Mouse (Mus musculus): ENCODE results near the gene Actbl2.
A peak's percentile ranks its signal among the peaks of the same experiment; 100 is the strongest.

The Actbl2 gene

GRCm38 (mm10) chr13:111254713-111255112, at the start of gene Actbl2:
Gene Actbl2 (plus strand): TSS chr13:111255013.
- DNase-seq = no peak

DNA sequence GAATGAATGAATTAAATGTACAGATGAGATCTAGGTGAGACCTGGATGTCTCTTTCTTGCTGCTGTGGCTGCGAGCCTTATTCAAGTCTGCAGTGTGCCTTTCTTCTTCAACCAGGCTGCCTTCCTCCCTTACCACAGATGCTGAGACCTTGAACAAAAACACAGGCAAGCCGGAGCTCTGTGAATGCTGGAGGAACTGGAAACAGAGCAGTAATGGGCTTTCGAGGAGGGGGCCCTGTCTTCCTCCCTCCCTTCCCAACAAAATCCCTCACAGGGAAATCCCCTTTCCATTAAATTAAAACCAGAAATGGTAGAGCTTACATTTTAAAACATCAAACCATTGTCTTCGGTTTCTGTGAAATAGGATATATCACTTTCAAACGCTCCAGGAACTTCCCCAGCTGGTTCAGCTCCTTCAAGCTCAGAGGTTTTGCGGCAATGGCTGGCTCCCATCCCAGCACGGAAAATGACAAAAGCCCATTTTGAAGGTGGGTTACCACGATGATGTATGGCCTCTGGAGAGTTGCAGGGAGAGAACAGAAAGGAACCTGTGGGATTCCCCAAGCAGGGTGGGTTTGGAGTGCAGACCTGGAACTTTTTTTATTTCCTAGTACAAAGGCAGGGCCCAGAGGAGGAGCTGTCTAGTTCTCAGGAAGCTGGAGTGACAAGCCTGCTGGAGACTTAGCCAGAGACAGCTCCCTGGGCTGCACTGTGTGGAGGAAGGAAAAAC, 44.0 kb upstream of the Actbl2 start:
- DNase-seq = peak; percentile 7

DNA sequence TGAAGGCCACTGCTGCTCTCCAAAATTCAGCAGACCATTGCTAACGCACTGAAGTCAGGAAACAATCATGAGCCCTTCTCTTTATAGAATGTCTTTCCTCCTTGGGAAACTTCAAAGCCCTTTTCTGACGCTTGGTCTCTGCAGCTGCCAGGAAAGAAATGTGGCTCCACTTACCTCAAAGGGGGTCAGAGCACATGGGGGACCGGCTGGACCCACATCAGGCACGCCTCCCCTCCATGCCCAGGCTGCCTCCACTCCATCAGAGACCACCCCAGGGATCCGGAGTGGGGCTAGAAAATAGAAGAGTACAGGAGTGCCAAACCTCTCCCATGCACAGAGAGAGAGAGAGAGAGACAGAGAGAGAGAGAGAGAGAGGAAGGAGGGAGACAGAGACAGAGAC, 26.0 kb upstream of the Actbl2 start:
- DNase-seq = no peak

- no peak for DNase-seq
These were observed 25.3 kb upstream of the Actbl2 start for GRCm38 (mm10) chr13:111229541-111229940.

- DNase-seq = no peak
These were observed 22.4 kb upstream of the Actbl2 start for GRCm38 (mm10) chr13:111232416-111232815.

DNA sequence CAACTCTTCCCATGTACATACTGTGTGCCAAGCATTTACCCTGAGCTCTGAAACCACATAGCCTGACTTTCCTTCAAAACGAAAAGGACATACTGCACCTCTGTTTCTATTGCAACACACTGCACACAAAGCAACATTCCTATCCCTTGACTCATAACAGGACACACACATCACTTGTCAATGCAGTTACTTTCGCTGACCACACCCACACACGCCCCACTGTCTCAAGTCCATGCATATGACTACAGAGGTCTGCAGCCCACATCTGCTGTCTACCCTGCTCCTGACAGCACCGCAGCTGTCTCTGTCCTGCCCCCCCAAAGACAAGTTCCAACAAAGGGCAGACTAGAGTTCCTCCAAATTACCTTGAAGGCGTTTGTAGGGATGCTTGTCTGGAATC, 21.5 kb upstream of the Actbl2 start:
- DNase-seq = no peak

- DNase-seq = no peak
These were observed 20.2 kb upstream of the Actbl2 start for GRCm38 (mm10) chr13:111234573-111234972.

DNA sequence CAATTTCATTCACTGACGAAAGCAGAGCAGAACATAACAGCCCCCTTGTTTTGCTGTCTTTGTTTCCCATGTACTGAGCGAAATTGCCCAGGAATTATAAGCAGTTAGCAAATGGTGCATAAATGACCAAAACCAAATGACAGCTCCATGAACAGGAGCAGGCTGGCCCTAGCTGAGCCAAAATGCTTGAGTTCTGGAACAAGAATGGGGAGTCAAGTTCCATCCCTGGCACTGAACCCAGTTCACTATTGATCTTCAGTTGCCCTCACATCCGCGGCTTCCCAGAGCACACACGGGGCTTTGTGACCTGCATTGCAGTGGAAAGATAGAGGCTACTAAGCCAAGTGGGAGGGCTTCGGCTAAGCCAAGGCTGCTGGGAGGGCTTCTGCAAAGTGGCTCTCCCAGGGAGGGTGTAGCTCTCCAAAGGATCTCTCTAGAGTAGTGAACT, 19.1 kb upstream of the Actbl2 start:
- no peak for DNase-seq

DNA sequence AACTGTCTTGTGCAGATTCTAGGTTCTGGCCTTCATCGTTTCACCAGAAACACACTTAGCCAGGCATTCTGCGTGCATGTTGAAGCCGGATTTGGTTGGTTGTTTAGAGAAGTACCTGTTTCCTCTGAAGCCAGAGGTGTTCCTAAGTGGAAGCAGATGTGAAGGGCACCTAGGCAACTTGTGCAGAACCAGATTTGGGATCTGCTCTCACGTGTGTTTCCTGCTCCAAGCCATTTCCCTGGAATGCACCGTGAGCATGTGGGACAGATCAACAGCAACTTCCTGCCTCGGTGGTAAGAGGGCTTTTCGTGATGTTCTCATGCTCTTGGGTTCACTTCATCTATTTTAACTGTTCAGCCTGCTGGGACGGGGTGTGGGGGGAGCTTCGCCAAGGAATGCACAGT, 18.4 kb upstream of the Actbl2 start:
- no peak for DNase-seq

DNA sequence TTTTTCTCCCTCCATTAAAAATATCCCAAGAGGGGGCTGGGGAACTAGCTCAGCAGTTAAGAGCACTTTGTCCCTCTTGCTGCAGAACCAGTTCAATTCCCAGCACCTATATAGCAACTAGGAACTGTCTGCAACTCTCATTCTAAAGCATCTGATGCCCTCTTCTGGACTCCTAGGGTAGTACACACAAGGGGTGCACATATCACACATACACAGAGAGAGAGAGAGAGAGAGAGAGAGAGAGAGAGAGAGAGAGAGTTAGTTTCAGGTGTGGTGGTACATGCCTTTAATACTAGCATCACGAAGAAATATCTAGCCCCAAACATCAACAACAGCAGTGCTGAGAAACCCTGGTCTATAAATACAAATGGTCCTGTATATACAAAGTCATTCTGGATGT, 17.5 kb upstream of the Actbl2 start:
- DNase-seq = no peak

DNA sequence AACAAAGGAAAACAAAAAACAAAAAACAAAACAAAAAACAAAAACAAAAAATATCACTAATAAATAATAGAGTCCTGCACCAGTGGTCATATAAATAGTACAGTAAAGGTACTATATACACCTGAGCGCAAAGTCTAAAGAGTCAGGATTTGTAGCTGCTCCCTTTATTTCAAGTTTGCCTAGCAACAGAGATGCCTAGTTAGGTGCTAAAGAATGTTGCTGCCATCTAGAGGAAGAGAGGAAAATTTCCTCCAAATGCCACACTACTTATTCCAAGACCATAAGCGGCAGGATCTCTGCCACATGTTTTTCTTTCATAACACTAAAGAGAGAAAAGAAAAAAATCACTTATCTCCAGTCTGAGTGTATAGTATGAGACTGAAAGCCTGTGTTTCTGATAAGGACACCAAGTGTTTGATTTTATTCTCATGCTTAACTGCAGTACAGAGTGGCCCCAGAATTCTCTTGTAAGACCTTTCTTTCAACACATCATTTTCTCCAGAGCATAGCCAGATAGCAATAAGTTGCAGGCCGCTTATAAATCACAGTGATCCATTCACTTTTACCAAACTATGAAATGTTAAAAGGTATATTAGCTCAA, 16.8 kb upstream of the Actbl2 start:
- DNase-seq = no peak

- no peak for DNase-seq
These were observed 3.7 kb upstream of the Actbl2 start for GRCm38 (mm10) chr13:111251106-111251505.

DNA sequence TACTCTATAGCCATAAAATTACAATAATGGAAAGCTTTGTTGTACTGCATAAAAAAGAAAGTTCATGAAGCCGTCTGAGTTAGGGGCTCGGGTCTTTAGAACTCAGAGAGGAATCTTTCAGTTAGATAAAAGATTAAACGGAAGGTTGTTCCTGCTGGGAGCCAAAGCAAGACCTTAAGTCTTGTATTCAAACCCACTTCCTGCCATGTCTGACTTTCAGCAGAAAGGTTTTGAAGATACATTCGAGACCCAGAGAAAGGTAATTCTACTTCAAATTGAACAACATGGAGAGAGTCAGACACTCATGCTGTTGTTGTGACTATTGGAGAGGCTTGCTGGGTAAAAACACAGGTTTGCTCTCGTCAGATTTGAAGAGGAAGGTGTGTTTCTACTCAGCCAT, 3.0 kb upstream of the Actbl2 start:
- DNase-seq = no peak

- no peak for DNase-seq
These were observed 3.2 kb downstream of the Actbl2 start for GRCm38 (mm10) chr13:111258016-111258415.

GRCm38 (mm10) chr13:111258424-111259092, 3.7 kb downstream of the Actbl2 start:
- DNase-seq = no peak

DNA sequence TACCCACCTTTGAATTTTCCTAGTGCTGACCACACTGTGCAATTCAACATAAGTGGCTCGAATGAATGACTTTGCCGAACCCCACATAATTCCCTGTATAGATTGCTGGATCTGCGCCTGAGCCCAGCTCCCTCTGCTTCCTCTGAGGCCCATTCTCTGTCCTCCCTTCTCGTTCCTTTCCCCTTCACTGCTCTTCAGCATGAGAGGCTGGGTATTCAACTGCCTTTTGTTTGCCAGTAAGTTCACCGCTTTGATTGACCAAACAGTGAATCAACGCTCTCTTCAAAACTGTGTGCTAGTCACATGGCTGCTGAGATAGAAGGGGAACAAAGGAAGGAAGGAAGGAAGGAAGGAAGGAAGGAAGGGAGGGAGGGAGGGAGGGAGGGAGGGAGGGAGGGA, 4.3 kb downstream of the Actbl2 start:
- DNase-seq = no peak

GRCm38 (mm10) chr13:111259711-111260110, 4.9 kb downstream of the Actbl2 start:
- no peak for DNase-seq

- no peak for DNase-seq
These were observed 8.4 kb downstream of the Actbl2 start for GRCm38 (mm10) chr13:111263186-111263585.

DNA sequence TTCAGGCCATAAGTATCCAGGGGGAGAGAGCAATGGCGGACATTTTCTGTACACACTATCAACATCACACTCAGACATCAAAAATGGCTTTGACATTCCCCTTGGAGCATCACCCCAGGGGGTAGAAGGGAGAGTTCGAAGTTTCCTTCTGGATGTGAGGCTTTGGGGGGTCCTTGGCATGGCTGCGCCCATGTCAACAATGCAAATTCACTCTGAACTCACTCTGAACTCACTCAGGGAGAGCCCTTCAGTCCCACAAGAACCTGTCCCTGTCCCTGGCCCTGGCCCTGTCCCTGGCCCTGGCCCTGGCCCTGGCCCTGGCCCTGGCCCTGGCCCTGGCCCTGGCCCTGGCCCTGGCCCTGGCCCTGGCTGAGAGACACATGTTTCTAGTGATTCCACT, 8.9 kb downstream of the Actbl2 start:
- DNase-seq = no peak

GRCm38 (mm10) chr13:111265231-111266000, 10.6 kb downstream of the Actbl2 start:
- DNase-seq = no peak

GRCm38 (mm10) chr13:111266855-111267254, 12.0 kb downstream of the Actbl2 start:
- DNase-seq = no peak

DNA sequence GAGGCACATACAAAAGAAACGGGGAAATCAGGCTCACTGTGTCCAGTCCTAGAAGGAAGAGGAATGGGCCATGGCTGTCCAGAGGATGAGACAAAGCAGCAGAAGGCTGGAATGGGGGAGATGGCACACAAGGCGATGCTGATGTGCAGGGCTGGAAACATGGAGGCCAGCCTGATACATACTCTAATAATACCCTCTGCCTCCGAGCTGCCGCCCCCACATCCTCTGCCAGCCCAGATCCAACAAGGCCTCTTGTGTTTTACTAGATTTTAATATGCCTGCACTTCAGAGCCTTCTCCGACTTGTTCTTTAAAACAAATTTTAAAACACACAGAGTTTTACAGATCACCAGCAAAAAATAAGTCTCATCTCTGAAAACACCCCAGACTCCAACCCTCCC, 14.2 kb downstream of the Actbl2 start:
- DNase-seq = no peak

DNA sequence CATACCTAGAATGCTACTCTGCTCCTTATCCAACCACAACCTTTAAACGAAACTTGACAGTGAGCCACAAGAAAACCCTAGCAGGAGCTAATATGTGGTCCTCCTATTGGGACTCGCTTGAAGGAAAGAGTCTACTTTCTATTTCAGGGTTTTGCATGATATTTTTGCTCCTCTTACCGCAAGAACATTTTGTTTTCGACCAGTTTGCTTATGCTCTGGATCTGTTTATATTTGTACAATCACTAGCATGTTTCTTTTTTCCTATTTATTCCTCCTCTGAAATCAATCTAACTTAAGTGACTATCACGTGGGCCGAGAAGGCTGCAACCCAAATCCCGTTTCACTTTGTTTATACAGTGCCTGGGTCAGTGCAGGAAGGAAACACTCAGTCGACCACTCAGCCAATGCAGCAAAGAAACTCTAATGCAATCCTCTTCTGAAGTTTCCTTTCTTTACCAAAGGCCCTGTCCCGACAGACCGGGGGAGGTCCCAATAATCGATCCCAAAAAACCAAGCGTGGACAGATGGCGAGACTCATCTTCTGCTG, 15.0 kb downstream of the Actbl2 start:
- peak; percentile 16 for DNase-seq

Measured in lung, postnatal 14 days (tissue).